Mouse (Mus musculus) liver, embryonic 12.5 days (tissue): ENCODE results near the gene Sorcs1. TPM values are rescaled to one million over a fixed set of nuclear protein-coding genes. Genes with fewer than 3 reads are reported as not detected.

Experiments used
- ATAC-seq: fragments of 200-750 bp; cut with Nextera tagmentation; 2 replicates; pipeline ENCODE4 v1.8.0; 2017; ENCODE audit warnings: moderate number of reproducible peaks, mild to moderate bottlenecking, moderate library complexity
- H3K27ac ChIP-seq: fragments of 300-500 bp; sonication (generic); 2 replicates; pipeline ENCODE4 v1.5.1; 2016; ENCODE audit warnings: mild to moderate bottlenecking
- H3K27me3 ChIP-seq: fragments of 300-500 bp; sonication (generic); replicated peaks from 2 replicates; pipeline ENCODE4 v1.6.1; 2016; ENCODE audit warnings: mild to moderate bottlenecking, moderate library complexity
- H3K36me3 ChIP-seq: fragments of 300-500 bp; sonication (generic); 2 replicates; pipeline ENCODE4 v1.6.1; 2016; ENCODE audit warnings: mild to moderate bottlenecking, moderate library complexity
- H3K4me1 ChIP-seq: fragments of 300-500 bp; sonication (generic); 2 replicates; pipeline ENCODE4 v1.6.1; 2016
- H3K4me2 ChIP-seq: fragments of 300-500 bp; sonication (generic); 2 replicates; pipeline ENCODE4 v1.6.1; 2016; ENCODE audit warnings: mild to moderate bottlenecking, moderate library complexity
- H3K4me3 ChIP-seq: fragments of 300-500 bp; sonication (generic); 2 replicates; pipeline ENCODE4 v1.5.1; 2016; ENCODE audit warnings: mild to moderate bottlenecking, moderate library complexity
- H3K9ac ChIP-seq: fragments of 300-500 bp; sonication (generic); 2 replicates; pipeline ENCODE4 v1.6.1; 2016; ENCODE audit warnings: mild to moderate bottlenecking, moderate library complexity
- H3K9me3 ChIP-seq: fragments of 300-500 bp; sonication (generic); replicated peaks from 2 replicates; pipeline ENCODE4 v1.6.1; 2016; ENCODE audit warnings: mild to moderate bottlenecking, moderate library complexity
- WGBS: fragments of 180-500 bp; shearing (Covaris S2); methylation state at CpG from one replicate; pipeline ENCODE4 v1.1.7; 2016; ENCODE audit not compliant: insufficient replicate concordance; 5-methylcytosine and 5-hydroxymethylcytosine counted together
- polyA plus RNA-seq: library from polyadenylated mRNA; unstranded; fragments of >200 nt; fragmentation: Nextera tagmentation; extraction: Ambion mirVana; gene quantifications from 2 replicates; pipeline ENCODE4 v1.2.1, GENCODE M21; 2016

Gene Sorcs1
- polyA plus RNA-seq, 1 experiment from 2014 or later, result 0.64 TPM

GRCm38 (mm10) chr19:50640251-50641032 lies 38.0 kb downstream of the Sorcs1 start:
- Histone ChIP-seq H3K27ac (no peak overlapping the region), H3K4me1 (no peaks in the 10 kb centered on the region), H3K9me3 (no peaks in the 10 kb centered on the region), H3K36me3 (no peaks in the 10 kb centered on the region), H3K27me3 (no peaks in the 10 kb centered on the region), H3K4me3 (no peak overlapping the region), H3K9ac (no peak overlapping the region), H3K4me2 (no peak overlapping the region)
- no peak for ATAC-seq
- 68% methylated on average over 8 of the region's 8 CpGs for WGBS

GRCm38 (mm10) chr19:50638176-50638575 lies 40.3 kb downstream of the Sorcs1 start:
- no peak for ATAC-seq
- H3K4me2 ChIP-seq, result no peak overlapping the region
- no peaks in the 10 kb centered on the region for H3K4me1 ChIP-seq
- no peak overlapping the region for H3K4me3 ChIP-seq
- H3K36me3 ChIP-seq, result no peaks in the 10 kb centered on the region
- H3K27me3 ChIP-seq, result no peaks in the 10 kb centered on the region
- 80% methylated on average over 6 of the region's 6 CpGs for WGBS
- no peak overlapping the region for H3K9ac ChIP-seq
- no peak overlapping the region for H3K27ac ChIP-seq
- H3K9me3 ChIP-seq, result no peaks in the 10 kb centered on the region

GRCm38 (mm10) chr19:50614013-50614412 lies 64.4 kb downstream of the Sorcs1 start:
- ATAC-seq, result no peak
- Histone ChIP-seq H3K27ac (no peak overlapping the region), H3K9ac (no peak overlapping the region), H3K4me3 (no peak overlapping the region), H3K4me2 (no peak overlapping the region), H3K36me3 (no peaks in the 10 kb centered on the region), H3K27me3 (no peaks in the 10 kb centered on the region), H3K9me3 (no peaks in the 10 kb centered on the region), H3K4me1 (no peaks in the 10 kb centered on the region)
- 23% methylated on average over 9 of the region's 9 CpGs for WGBS

- H3K4me1 ChIP-seq, result no peaks in the 10 kb centered on the region
- H3K27me3 ChIP-seq, result no peaks in the 10 kb centered on the region
- H3K27ac ChIP-seq, result no peak overlapping the region
- no peak overlapping the region for H3K4me3 ChIP-seq
- H3K4me2 ChIP-seq, result no peak overlapping the region
- 47% methylated on average over 3 of the region's 3 CpGs for WGBS
- ATAC-seq, result no peak
- H3K36me3 ChIP-seq, result no peaks in the 10 kb centered on the region
- no peak overlapping the region for H3K9ac ChIP-seq
- H3K9me3 ChIP-seq, result no peaks in the 10 kb centered on the region
These were observed 66.8 kb downstream of the Sorcs1 start for GRCm38 (mm10) chr19:50611619-50612018.

GRCm38 (mm10) chr19:50603882-50604281 lies 74.6 kb downstream of the Sorcs1 start:
- no peak overlapping the region for H3K27ac ChIP-seq
- H3K4me3 ChIP-seq, result no peak overlapping the region
- no peak overlapping the region for H3K9ac ChIP-seq
- no peak overlapping the region for H3K4me2 ChIP-seq
- H3K27me3 ChIP-seq, result no peaks in the 10 kb centered on the region
- H3K36me3 ChIP-seq, result no peaks in the 10 kb centered on the region
- H3K9me3 ChIP-seq, result no peaks in the 10 kb centered on the region
- no peaks in the 10 kb centered on the region for H3K4me1 ChIP-seq
- 59% methylated on average over 4 of the region's 4 CpGs for WGBS
- ATAC-seq, result no peak

GRCm38 (mm10) chr19:50603380-50603779 lies 75.1 kb downstream of the Sorcs1 start:
- no peak for ATAC-seq

GRCm38 (mm10) chr19:50597300-50597699 lies 81.1 kb downstream of the Sorcs1 start:
- H3K4me3 ChIP-seq, result no peak overlapping the region
- no peak overlapping the region for H3K4me2 ChIP-seq
- H3K27me3 ChIP-seq, result no peaks in the 10 kb centered on the region
- no peak overlapping the region for H3K27ac ChIP-seq
- no peak for ATAC-seq
- H3K9me3 ChIP-seq, result no peaks in the 10 kb centered on the region
- no peaks in the 10 kb centered on the region for H3K36me3 ChIP-seq
- no peaks in the 10 kb centered on the region for H3K4me1 ChIP-seq
- no peak overlapping the region for H3K9ac ChIP-seq
- WGBS, result 53% methylated on average over 4 of the region's 4 CpGs

More at GRCm38 (mm10) chr19:50603380-50603779, 75.1 kb downstream of the Sorcs1 start:
- Histone ChIP-seq H3K27ac (no peak overlapping the region), H3K4me1 (no peaks in the 10 kb centered on the region), H3K27me3 (no peaks in the 10 kb centered on the region), H3K4me3 (no peak overlapping the region), H3K9ac (no peak overlapping the region), H3K36me3 (no peaks in the 10 kb centered on the region), H3K4me2 (no peak overlapping the region), H3K9me3 (no peaks in the 10 kb centered on the region)
- WGBS, result 79% methylated on average over 5 of the region's 5 CpGs

GRCm38 (mm10) chr19:50586182-50586581 lies 92.3 kb downstream of the Sorcs1 start:
- Histone ChIP-seq H3K9ac (no peak overlapping the region), H3K36me3 (no peaks in the 10 kb centered on the region), H3K4me1 (no peaks in the 10 kb centered on the region), H3K4me2 (no peak overlapping the region), H3K4me3 (no peak overlapping the region), H3K27me3 (no peaks in the 10 kb centered on the region), H3K9me3 (no peaks in the 10 kb centered on the region), H3K27ac (no peak overlapping the region)
- ATAC-seq, result no peak
- 75% methylated on average over 5 of the region's 5 CpGs for WGBS

GRCm38 (mm10) chr19:50582952-50583351 lies 95.5 kb downstream of the Sorcs1 start:
- Histone ChIP-seq H3K4me2 (no peak overlapping the region), H3K9ac (no peak overlapping the region), H3K27ac (no peak overlapping the region), H3K4me3 (no peak overlapping the region), H3K9me3 (no peaks in the 10 kb centered on the region), H3K36me3 (no peaks in the 10 kb centered on the region), H3K4me1 (no peaks in the 10 kb centered on the region), H3K27me3 (no peaks in the 10 kb centered on the region)
- no peak for ATAC-seq

GRCm38 (mm10) chr19:50569669-50570195 lies 108.7 kb downstream of the Sorcs1 start:
- no peak for ATAC-seq
- Histone ChIP-seq H3K4me2 (no peak overlapping the region), H3K27me3 (no peaks in the 10 kb centered on the region), H3K4me3 (no peak overlapping the region), H3K27ac (no peak overlapping the region), H3K9ac (no peak overlapping the region), H3K36me3 (no peaks in the 10 kb centered on the region), H3K4me1 (no peaks in the 10 kb centered on the region), H3K9me3 (no peaks in the 10 kb centered on the region)
- WGBS, result 54% methylated on average over 1 of the region's 1 CpGs

- H3K27me3 ChIP-seq, result no peaks in the 10 kb centered on the region
- no peaks in the 10 kb centered on the region for H3K36me3 ChIP-seq
- no peak overlapping the region for H3K4me2 ChIP-seq
- H3K4me1 ChIP-seq, result no peaks in the 10 kb centered on the region
- ATAC-seq, result no peak
- H3K9me3 ChIP-seq, result no peaks in the 10 kb centered on the region
- no peak overlapping the region for H3K4me3 ChIP-seq
- H3K9ac ChIP-seq, result no peak overlapping the region
- WGBS, result 61% methylated on average over 2 of the region's 2 CpGs
- no peak overlapping the region for H3K27ac ChIP-seq
These were observed 112.1 kb downstream of the Sorcs1 start for GRCm38 (mm10) chr19:50566306-50566705.

- no peak overlapping the region for H3K4me3 ChIP-seq
- WGBS, result 41% methylated on average over 6 of the region's 6 CpGs
- no peaks in the 10 kb centered on the region for H3K27me3 ChIP-seq
These were observed 119.7 kb downstream of the Sorcs1 start for GRCm38 (mm10) chr19:50558771-50559170.

More at GRCm38 (mm10) chr19:50558771-50559170, 119.7 kb downstream of the Sorcs1 start:
- no peaks in the 10 kb centered on the region for H3K9me3 ChIP-seq
- H3K9ac ChIP-seq, result no peak overlapping the region
- no peak overlapping the region for H3K27ac ChIP-seq
- no peaks in the 10 kb centered on the region for H3K36me3 ChIP-seq
- ATAC-seq, result no peak
- no peaks in the 10 kb centered on the region for H3K4me1 ChIP-seq
- no peak overlapping the region for H3K4me2 ChIP-seq
